Mouse (Mus musculus): ENCODE results near the gene Gse1. TPM values are rescaled to one million over a fixed set of nuclear protein-coding genes. Genes with fewer than 3 reads are reported as not detected.

Gene Gse1
- polyA plus RNA-seq, 1 experiment = 14.7 TPM

DNA sequence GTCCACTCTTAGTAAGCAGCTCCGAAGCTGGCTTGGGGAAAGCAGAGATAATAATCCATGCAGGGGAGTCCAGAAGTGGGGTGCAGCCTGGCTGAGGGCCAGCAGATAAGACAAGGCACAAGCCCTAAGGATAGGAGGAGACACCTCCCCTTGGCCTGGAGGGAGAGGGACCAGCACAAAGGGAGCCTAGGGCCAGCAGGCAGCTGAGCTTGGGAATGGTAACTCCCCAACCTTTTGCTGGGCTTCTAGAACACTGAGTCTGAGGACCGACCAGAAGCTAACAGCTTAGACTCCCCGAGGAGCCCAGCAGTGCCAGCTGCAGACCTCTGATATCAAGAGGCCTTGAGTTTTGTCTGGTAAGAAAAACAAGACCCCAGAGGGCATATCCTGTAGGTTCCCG lies 115.9 kb downstream of the Gse1 start:
- no peak overlapping the region for H3K4me3 ChIP-seq
- no peak for TF ChIP-seq SRF (IDR thresholded peaks at IDR 0.05; ENCODE audit: control insufficient read depth, insufficient read length, low read depth)
- TF ChIP-seq E2F4 (IDR thresholded peaks at IDR 0.05; ENCODE audit: insufficient read depth) = no peak
- no peak for TF ChIP-seq POLR2AphosphoS2 (IDR thresholded peaks at IDR 0.05; ENCODE audit: insufficient read length, low read depth)
- TF ChIP-seq CEBPB (IDR thresholded peaks at IDR 0.05; ENCODE audit: insufficient read depth, poor library complexity, severe bottlenecking) = no peak
- TF ChIP-seq MYOG (IDR thresholded peaks at IDR 0.05; ENCODE audit: control insufficient read depth in 1 of 3, insufficient read depth in 1 of 3, insufficient read length in 2 of 3, low read depth in 2 of 3) = no peak
- no peak for TF ChIP-seq USF1 (IDR thresholded peaks at IDR 0.05; ENCODE audit: low read depth)
- no peak for TF ChIP-seq POLR2A (IDR thresholded peaks at IDR 0.05; ENCODE audit: insufficient read length, low read depth)
- TF ChIP-seq MAX (IDR thresholded peaks at IDR 0.05; ENCODE audit: low read depth) = no peak
- TF ChIP-seq MYOD1 (IDR thresholded peaks at IDR 0.05; ENCODE audit: control insufficient read depth in 1 of 3, insufficient read length in 2 of 3, low read depth in 2 of 3) = no peak
- no peak for TF ChIP-seq TCF12 (IDR thresholded peaks at IDR 0.05; ENCODE audit: insufficient read depth, poor library complexity, severe bottlenecking)
- no peak for TF ChIP-seq REST (IDR thresholded peaks at IDR 0.05; ENCODE audit: insufficient read depth, insufficient read length)
- TF ChIP-seq TCF3 (IDR thresholded peaks at IDR 0.05; ENCODE audit: insufficient read length, low read depth) = no peak

GRCm38 (mm10) chr8:120344583-120344982 lies 116.3 kb downstream of the Gse1 start:
- no peak for TF ChIP-seq E2F4 (IDR thresholded peaks at IDR 0.05; ENCODE audit: insufficient read depth)
- no peak for TF ChIP-seq TCF3 (IDR thresholded peaks at IDR 0.05; ENCODE audit: insufficient read length, low read depth)
- TF ChIP-seq REST (IDR thresholded peaks at IDR 0.05; ENCODE audit: insufficient read depth, insufficient read length) = no peak
- no peak overlapping the region for H3ac ChIP-seq (ENCODE audit: control insufficient read depth, insufficient read length)
- no peaks in the 10 kb centered on the region for H3K79me2 ChIP-seq (ENCODE audit: control insufficient read depth, insufficient read depth)
- no peaks in the 10 kb centered on the region for H3K27me3 ChIP-seq (ENCODE audit: control insufficient read depth, insufficient read depth, insufficient read length)
- H3K36me3 ChIP-seq (ENCODE audit: control insufficient read depth, insufficient read depth) = no peaks in the 10 kb centered on the region
- H3K4me3 ChIP-seq = no peak overlapping the region
- H3K4me2 ChIP-seq (ENCODE audit: low read depth) = no peak overlapping the region

More for the DNA sequence above, 115.9 kb downstream of the Gse1 start:
- Histone ChIP-seq H3K79me2 (ENCODE audit: control insufficient read depth, insufficient read depth) (no peaks in the 10 kb centered on the region), H3ac (ENCODE audit: control insufficient read depth, insufficient read length) (no peak overlapping the region), H3K4me2 (ENCODE audit: low read depth) (no peak overlapping the region), H3K36me3 (ENCODE audit: control insufficient read depth, insufficient read depth) (no peaks in the 10 kb centered on the region), H3K27me3 (ENCODE audit: control insufficient read depth, insufficient read depth, insufficient read length) (no peaks in the 10 kb centered on the region)

DNA sequence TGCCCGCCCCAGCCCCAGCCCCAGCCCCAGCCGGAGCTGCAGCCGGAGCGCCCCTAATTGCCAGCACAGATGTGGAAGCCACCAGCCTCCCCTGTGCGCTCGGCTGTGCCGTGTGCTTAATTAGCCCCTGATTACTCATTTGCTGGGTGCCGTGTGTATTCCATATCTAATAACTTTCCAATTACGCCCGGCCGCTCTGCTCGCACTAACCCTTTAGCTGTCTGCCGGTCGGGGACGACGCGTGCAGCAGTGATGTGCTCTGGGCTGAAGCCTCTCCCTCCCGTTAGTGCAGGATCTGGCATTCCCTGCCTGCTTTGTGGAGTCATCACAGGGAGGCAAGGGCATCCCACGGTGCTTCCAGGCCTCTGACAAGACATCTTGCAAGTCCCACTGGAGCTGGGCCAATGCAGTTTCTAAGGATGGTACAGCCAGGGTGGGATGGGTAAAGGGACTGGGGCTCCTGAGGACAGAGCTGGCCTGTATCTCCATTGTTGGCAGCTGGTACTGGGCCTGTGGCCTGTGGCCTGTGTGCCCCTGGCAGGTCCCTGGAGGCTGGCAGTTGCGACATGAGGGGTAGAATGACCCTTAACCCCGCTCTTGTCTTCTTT lies 119.6 kb downstream of the Gse1 start:
- H3ac ChIP-seq (ENCODE audit: control insufficient read depth, insufficient read length) = no peak overlapping the region
- TF ChIP-seq POLR2AphosphoS2 (IDR thresholded peaks at IDR 0.05; ENCODE audit: insufficient read length, low read depth) (no peak), MYOG (IDR thresholded peaks at IDR 0.05; ENCODE audit: control insufficient read depth in 1 of 3, insufficient read depth in 1 of 3, insufficient read length in 2 of 3, low read depth in 2 of 3) (no peak)
- H3K79me2 ChIP-seq (ENCODE audit: control insufficient read depth, insufficient read depth) = no peaks in the 10 kb centered on the region
- no peak overlapping the region for H3K4me2 ChIP-seq (ENCODE audit: low read depth)
- no peaks in the 10 kb centered on the region for H3K27me3 ChIP-seq (ENCODE audit: control insufficient read depth, insufficient read depth, insufficient read length)
- H3K36me3 ChIP-seq (ENCODE audit: control insufficient read depth, insufficient read depth) = no peaks in the 10 kb centered on the region
- H3K4me3 ChIP-seq = no peak overlapping the region

DNA sequence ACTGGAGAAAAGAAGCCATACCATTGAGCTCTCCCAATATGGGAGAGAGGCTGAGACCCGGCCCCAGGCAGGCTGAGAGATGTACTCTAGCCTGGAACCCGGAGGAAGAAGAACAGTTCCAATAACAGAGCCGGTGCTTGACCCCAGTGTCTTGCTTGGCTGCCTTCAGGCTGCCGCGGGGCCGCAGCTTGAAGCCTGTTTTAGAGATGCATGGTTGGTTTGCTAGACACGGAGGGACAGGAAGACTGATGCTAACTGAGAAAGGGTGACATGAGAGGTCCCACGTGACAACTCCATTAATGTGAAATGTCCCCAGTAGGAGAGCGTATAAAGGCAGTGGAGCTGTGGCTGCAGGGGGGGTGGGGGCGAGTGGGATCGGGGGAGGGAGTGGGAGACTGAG lies 120.7 kb downstream of the Gse1 start:
- TF ChIP-seq TCF3 (IDR thresholded peaks at IDR 0.05; ENCODE audit: insufficient read length, low read depth) (no peak), MAX (IDR thresholded peaks at IDR 0.05; ENCODE audit: low read depth) (no peak), USF1 (IDR thresholded peaks at IDR 0.05; ENCODE audit: low read depth) (no peak)
- no peak overlapping the region for H3K4me3 ChIP-seq
- H3K36me3 ChIP-seq (ENCODE audit: control insufficient read depth, insufficient read depth) = no peaks in the 10 kb centered on the region

DNA sequence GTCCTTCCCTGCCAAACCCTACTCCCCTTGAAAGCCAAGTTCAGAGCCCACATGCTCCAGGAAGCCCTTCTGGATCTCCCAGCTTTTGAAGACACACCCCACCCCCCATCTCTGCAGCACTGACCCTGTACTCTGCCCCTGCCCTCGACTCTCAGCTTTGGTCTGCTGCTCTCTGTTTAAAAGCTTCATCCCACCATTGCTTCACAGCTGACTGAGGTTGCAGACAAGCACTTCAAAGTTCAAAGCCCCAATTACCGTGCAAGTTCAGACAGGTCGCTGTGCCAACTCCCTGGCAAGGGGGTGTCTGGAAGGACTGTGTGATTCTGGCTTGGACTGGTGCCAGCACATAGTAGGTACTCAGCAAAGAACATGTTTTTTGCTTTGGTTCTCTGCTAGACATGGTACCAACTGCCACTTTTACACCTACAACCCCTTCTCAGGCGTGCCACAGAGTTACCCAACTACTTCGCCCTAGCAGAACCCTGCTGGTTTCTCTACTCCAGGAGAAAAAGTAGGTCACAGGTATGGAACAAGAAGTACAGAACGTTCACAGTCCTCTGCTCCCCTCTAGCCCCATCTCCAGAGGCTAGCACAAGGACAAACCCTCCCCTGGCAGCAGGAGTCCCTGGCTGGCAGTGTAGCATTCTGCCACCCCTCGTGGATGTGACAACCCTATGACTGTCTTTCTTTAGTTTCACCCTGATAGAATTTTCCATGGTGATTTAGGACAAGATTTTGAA lies 123.2 kb downstream of the Gse1 start:
- H3K27me3 ChIP-seq (ENCODE audit: control insufficient read depth, insufficient read depth, insufficient read length) = no peaks in the 10 kb centered on the region
- H3K36me3 ChIP-seq (ENCODE audit: control insufficient read depth, insufficient read depth) = no peaks in the 10 kb centered on the region
- no peak overlapping the region for H3K4me2 ChIP-seq (ENCODE audit: low read depth)
- H3ac ChIP-seq (ENCODE audit: control insufficient read depth, insufficient read length) = no peak overlapping the region
- no peaks in the 10 kb centered on the region for H3K79me2 ChIP-seq (ENCODE audit: control insufficient read depth, insufficient read depth)
- TF ChIP-seq E2F4 (IDR thresholded peaks at IDR 0.05; ENCODE audit: insufficient read depth) = no peak
- TF ChIP-seq POLR2AphosphoS2 (IDR thresholded peaks at IDR 0.05; ENCODE audit: insufficient read length, low read depth) = no peak
- TF ChIP-seq TCF3 (IDR thresholded peaks at IDR 0.05; ENCODE audit: insufficient read length, low read depth) = no peak
- TF ChIP-seq TCF12 (IDR thresholded peaks at IDR 0.05; ENCODE audit: insufficient read depth, poor library complexity, severe bottlenecking) = no peak
- TF ChIP-seq MYOD1 (IDR thresholded peaks at IDR 0.05; ENCODE audit: control insufficient read depth in 1 of 3, insufficient read length in 2 of 3, low read depth in 2 of 3) = no peak
- no peak for TF ChIP-seq REST (IDR thresholded peaks at IDR 0.05; ENCODE audit: insufficient read depth, insufficient read length)
- TF ChIP-seq CEBPB (IDR thresholded peaks at IDR 0.05; ENCODE audit: insufficient read depth, poor library complexity, severe bottlenecking) = no peak
- TF ChIP-seq POLR2A (IDR thresholded peaks at IDR 0.05; ENCODE audit: insufficient read length, low read depth) = no peak
- TF ChIP-seq MYOG (IDR thresholded peaks at IDR 0.05; ENCODE audit: control insufficient read depth in 1 of 3, insufficient read depth in 1 of 3, insufficient read length in 2 of 3, low read depth in 2 of 3) = no peak
- no peak for TF ChIP-seq USF1 (IDR thresholded peaks at IDR 0.05; ENCODE audit: low read depth)
- no peak for TF ChIP-seq SRF (IDR thresholded peaks at IDR 0.05; ENCODE audit: control insufficient read depth, insufficient read length, low read depth)
- no peak for TF ChIP-seq MAX (IDR thresholded peaks at IDR 0.05; ENCODE audit: low read depth)
- H3K4me3 ChIP-seq = no peak overlapping the region

More for the DNA sequence above, 120.7 kb downstream of the Gse1 start:
- Histone ChIP-seq H3K79me2 (ENCODE audit: control insufficient read depth, insufficient read depth) (no peaks in the 10 kb centered on the region), H3K27me3 (ENCODE audit: control insufficient read depth, insufficient read depth, insufficient read length) (no peaks in the 10 kb centered on the region), H3ac (ENCODE audit: control insufficient read depth, insufficient read length) (no peak overlapping the region), H3K4me2 (ENCODE audit: low read depth) (no peak overlapping the region)

Measured in myocyte (in vitro differentiated cells).